Mouse (Mus musculus) lung, adult 2 months (tissue): Measurements from ENCODE around the gene Plcz1.

Experiments
- CTCF ChIP-seq: fragments of 200-500 bp; IDR thresholded peaks from 2 replicates; pipeline ENCODE4 v1.5.1; 2011; ENCODE audit warnings: mild to moderate bottlenecking, low read length, control low read depth; ENCODE audit not compliant: insufficient read depth
- POLR2A ChIP-seq: fragments of 200-500 bp; IDR thresholded peaks from 2 replicates; pipeline ENCODE4 v1.6.1; 2011; ENCODE audit warnings: low read depth, mild to moderate bottlenecking, control low read depth, low read length, borderline replicate concordance; ENCODE audit errors: extremely low read depth

DNA sequence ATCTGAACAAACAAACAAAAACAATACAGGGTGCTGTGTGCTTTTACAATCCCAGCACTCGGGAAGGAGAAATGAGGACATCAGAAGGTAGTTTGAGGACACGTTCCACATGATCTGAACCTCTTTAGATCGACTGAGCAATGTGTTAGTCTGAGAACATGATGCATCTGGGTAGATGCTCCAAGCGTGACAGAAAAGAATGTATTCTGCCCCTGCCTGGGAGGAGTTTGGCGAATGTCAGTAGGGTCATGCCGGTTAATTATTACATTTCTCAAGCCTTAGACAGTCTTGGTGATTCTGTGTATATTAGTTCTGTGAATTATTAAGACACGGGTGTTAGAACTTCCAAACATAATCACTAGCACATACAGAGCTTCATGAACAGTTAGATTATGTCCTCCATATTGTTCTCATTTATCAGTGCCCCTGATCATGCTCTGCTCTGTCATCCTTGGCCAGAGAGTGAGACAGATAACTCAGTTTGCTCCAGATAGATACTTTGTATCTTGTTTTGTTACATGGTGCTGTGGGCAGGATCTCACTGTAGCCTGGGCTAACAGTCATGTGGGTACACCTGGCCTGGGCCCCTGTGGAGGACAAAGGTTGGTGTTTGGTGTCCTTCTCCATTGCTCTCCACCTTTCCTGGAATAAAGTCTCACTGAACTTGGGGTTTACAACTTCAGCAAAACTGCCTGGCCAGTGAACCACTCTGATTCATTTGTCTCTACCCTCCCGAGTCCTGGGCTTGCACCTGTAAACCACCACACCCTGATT is 94.0 kb downstream of the Plcz1 start:
- no peak for TF ChIP-seq CTCF
- no peak for TF ChIP-seq POLR2A
